ENCODE assay signal across 9 mouse cellular contexts in the genomic region with DNA sequence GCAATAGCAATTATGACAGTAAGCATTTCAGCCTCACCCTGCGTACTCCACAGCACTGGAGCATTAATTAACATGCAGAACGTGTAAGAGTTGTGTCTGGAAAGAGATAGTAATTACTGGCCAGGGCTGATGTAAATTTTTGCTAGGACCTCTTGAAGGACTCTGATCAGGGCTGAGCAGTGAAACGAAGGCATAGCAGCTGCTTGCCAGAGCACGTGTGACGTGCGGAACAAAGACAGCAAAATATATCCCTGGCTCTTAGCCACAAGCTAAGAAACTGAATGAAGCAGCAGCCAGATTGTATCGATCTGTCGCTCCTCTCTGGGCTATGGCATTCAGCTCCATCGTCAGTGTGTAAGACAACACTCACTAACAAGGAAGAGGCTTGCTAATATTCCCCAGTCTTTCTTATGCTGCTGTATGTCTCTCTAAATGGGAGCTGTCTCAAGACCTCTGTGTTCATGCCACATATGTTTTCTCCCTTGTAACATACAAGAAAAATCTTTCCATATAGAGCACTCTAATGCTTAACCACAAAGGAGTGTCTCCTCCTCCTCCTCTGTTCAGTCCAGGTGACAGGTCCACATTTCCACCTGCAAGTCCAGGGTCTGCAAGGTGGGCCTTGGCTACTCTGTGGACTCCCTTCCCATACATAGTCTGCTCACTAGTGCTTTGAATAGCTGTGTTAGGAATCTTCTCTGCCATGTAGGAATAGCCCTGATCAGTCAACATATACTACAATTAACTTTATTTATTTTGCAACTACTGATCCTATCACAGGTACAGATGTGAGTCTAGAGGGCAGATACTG. TPM values are rescaled to one million over a fixed set of nuclear protein-coding genes. Genes with fewer than 3 reads are reported as not detected.
DNase-seq lines count a peak whose midpoint lies in the region; ATAC-seq lines count a peak whose summit lies in the region.
"Had no signal": no experiment of that assay in that cellular context is flagged by ENCODE, and none has a peak within 500 bp of the region (broad histone marks: within the 10 kb centered on the region; RNA-seq: fewer than 3 reads in every experiment).

No protein-coding gene starts in this region.

- H3K27me3 ChIP-seq in forebrain, embryonic 11.5 days (ENCODE audit: control insufficient read depth, insufficient read depth, low read length) = no peaks in the 10 kb centered on the region
- no peaks in the 10 kb centered on the region for H3K27me3 ChIP-seq in forebrain, embryonic 10.5 days (ENCODE audit: poor library complexity, severe bottlenecking)
- no peaks in the 10 kb centered on the region for H3K27me3 ChIP-seq in midbrain, embryonic 11.5 days (ENCODE audit: control insufficient read depth, insufficient read depth, low read length)
- H3K27me3 ChIP-seq in midbrain, embryonic 10.5 days (ENCODE audit: low read depth, poor library complexity, severe bottlenecking) = no peaks in the 10 kb centered on the region
- H3K27me3 ChIP-seq in hindbrain, embryonic 14.5 days (ENCODE audit: control insufficient read depth, insufficient read depth, low read length) = no peaks in the 10 kb centered on the region

- H3K4me3 ChIP-seq in forebrain, embryonic 11.5 days (ENCODE audit: low read depth, low read length) = no peak overlapping the region
- H3K4me3 ChIP-seq in forebrain, embryonic 10.5 days = no peak overlapping the region
- no peak overlapping the region for H3K4me3 ChIP-seq in midbrain, embryonic 11.5 days (ENCODE audit: low read depth, low read length)
- H3K4me3 ChIP-seq in midbrain, embryonic 10.5 days = no peak overlapping the region
- no peak overlapping the region for H3K4me3 ChIP-seq in hindbrain, embryonic 14.5 days (replicated peaks; ENCODE audit: low read length)

- no peak for DNase-seq in forebrain, embryonic 11.5 days (ENCODE audit: low spot score)
- DNase-seq in forebrain, embryonic 10.5 days (ENCODE audit: extremely low spot score, low spot score) = no peak
- no peak for DNase-seq in midbrain, embryonic 11.5 days (ENCODE audit: low spot score, missing footprints)
- DNase-seq in midbrain, embryonic 10.5 days (ENCODE audit: low spot score) = no peak
- DNase-seq in hindbrain, embryonic 14.5 days (ENCODE audit: low spot score) = peak; percentile 61
- peak; percentile 54 for DNase-seq in naive thymus-derived CD4-positive, alpha-beta T cell, adult 2 months (ENCODE audit: low read depth)
- no peak for DNase-seq in testis, postnatal 10 days (ENCODE audit: low spot score)
- DNase-seq in embryo, embryonic 11 days = no peak
- DNase-seq: liver had no signal

- peak; percentile 84 for ATAC-seq in forebrain, embryonic 11.5 days (replicated peaks; ENCODE audit: low FRiP score)
- peak; percentile 61; the same call in 1 of the 2 replicates for ATAC-seq in midbrain, embryonic 11.5 days (ENCODE audit: low FRiP score)
- peak; percentile 90 for ATAC-seq in hindbrain, embryonic 14.5 days (ENCODE audit: low FRiP score)

- no peak overlapping the region for H3K4me2 ChIP-seq in forebrain, embryonic 11.5 days (ENCODE audit: low read depth, low read length, severe bottlenecking)
- H3K4me2 ChIP-seq in midbrain, embryonic 11.5 days = no peak overlapping the region
- peak overlapping the region; percentile 32 for H3K4me2 ChIP-seq in hindbrain, embryonic 14.5 days (replicated peaks)

- WGBS in forebrain, embryonic 11.5 days = 73% methylated on average over 9 of the region's 9 CpGs
- WGBS in forebrain, embryonic 10.5 days = 88% methylated on average over 9 of the region's 9 CpGs
- 77% methylated on average over 9 of the region's 9 CpGs for WGBS in midbrain, embryonic 11.5 days
- WGBS in midbrain, embryonic 10.5 days = 90% methylated on average over 9 of the region's 9 CpGs
- WGBS in hindbrain, embryonic 14.5 days = 32% methylated on average over 9 of the region's 9 CpGs

- H3K27ac ChIP-seq in forebrain, embryonic 11.5 days (ENCODE audit: low read depth, low read length) = 0 out of 2 replicates have a peak overlapping the region, but pooled peaks have one; percentile 0
- H3K27ac ChIP-seq in forebrain, embryonic 10.5 days = no peak overlapping the region
- H3K27ac ChIP-seq in midbrain, embryonic 11.5 days (ENCODE audit: low read depth, low read length) = no peak overlapping the region
- H3K27ac ChIP-seq in midbrain, embryonic 10.5 days (replicated peaks) = no peak overlapping the region
- peak overlapping the region; percentile 78 for H3K27ac ChIP-seq in hindbrain, embryonic 14.5 days

- no peak overlapping the region for H3K9ac ChIP-seq in forebrain, embryonic 11.5 days (ENCODE audit: low read length)
- no peak overlapping the region for H3K9ac ChIP-seq in midbrain, embryonic 11.5 days (ENCODE audit: low read length)
- H3K9ac ChIP-seq in hindbrain, embryonic 14.5 days = peak overlapping the region; percentile 17; the same call in 1 of the 2 replicates

- H3K36me3 ChIP-seq in forebrain, embryonic 11.5 days (ENCODE audit: control insufficient read depth, insufficient read depth, low read length) = no peaks in the 10 kb centered on the region
- H3K36me3 ChIP-seq in forebrain, embryonic 10.5 days (replicated peaks) = no peaks in the 10 kb centered on the region
- no peaks in the 10 kb centered on the region for H3K36me3 ChIP-seq in midbrain, embryonic 11.5 days (ENCODE audit: control insufficient read depth, insufficient read depth, low read length)
- H3K36me3 ChIP-seq in midbrain, embryonic 10.5 days = no peaks in the 10 kb centered on the region
- H3K36me3 ChIP-seq in hindbrain, embryonic 14.5 days (replicated peaks; ENCODE audit: control insufficient read depth, insufficient read depth) = no peaks in the 10 kb centered on the region

- H3K9me3 ChIP-seq in forebrain, embryonic 11.5 days (ENCODE audit: control insufficient read depth, low read length) = no peaks in the 10 kb centered on the region
- H3K9me3 ChIP-seq in forebrain, embryonic 10.5 days = no peaks in the 10 kb centered on the region
- no peaks in the 10 kb centered on the region for H3K9me3 ChIP-seq in midbrain, embryonic 11.5 days (ENCODE audit: control insufficient read depth, low read length)
- no peaks in the 10 kb centered on the region for H3K9me3 ChIP-seq in midbrain, embryonic 10.5 days (replicated peaks)
- H3K9me3 ChIP-seq in hindbrain, embryonic 14.5 days (ENCODE audit: control insufficient read depth, low read length) = no peaks in the 10 kb centered on the region

- H3K4me1 ChIP-seq in forebrain, embryonic 11.5 days (replicated peaks; ENCODE audit: control insufficient read depth, insufficient read depth, low read length) = 0 out of 2 replicates have a peak, but pooled peaks cover 2% of the 10 kb centered on the region
- H3K4me1 ChIP-seq in forebrain, embryonic 10.5 days = no peaks in the 10 kb centered on the region
- H3K4me1 ChIP-seq in midbrain, embryonic 11.5 days (ENCODE audit: control insufficient read depth, insufficient read depth, low read length) = no peaks in the 10 kb centered on the region
- no peaks in the 10 kb centered on the region for H3K4me1 ChIP-seq in midbrain, embryonic 10.5 days
- peaks cover 4% of the 10 kb centered on the region; the same call in 1 of the 2 replicates for H3K4me1 ChIP-seq in hindbrain, embryonic 14.5 days (replicated peaks; ENCODE audit: control insufficient read depth, insufficient read depth, low read length)

RNA-seq across cellular contexts. Expression of a gene that starts 20.7 kb away (rescaled TPM):
- 0.21 TPM in 1 of 2 replicates, not detected in the other for polyA plus RNA-seq in forebrain, embryonic 11.5 days (2014; fragmentation: Nextera tagmentation; extraction: Ambion mirVana)
- polyA plus RNA-seq in forebrain, embryonic 10.5 days (2016; fragmentation: Nextera tagmentation; extraction: Ambion mirVana) = 0.17 and 0.21 TPM in 2 replicates
- 0.34 TPM in 1 of 2 replicates, not detected in the other for polyA plus RNA-seq in midbrain, embryonic 11.5 days (2014; fragmentation: Nextera tagmentation; extraction: Ambion mirVana)
- 0.05 and 0.06 TPM in 2 replicates for polyA plus RNA-seq in midbrain, embryonic 10.5 days (2016; fragmentation: Nextera tagmentation; extraction: Ambion mirVana)
- 0.34 TPM in 1 of 2 replicates, not detected in the other for polyA plus RNA-seq in hindbrain, embryonic 14.5 days (2014; fragmentation: Nextera tagmentation; extraction: Ambion mirVana)

Comparison
In these comparisons a context has a peak if more than half of its experiments do, and no peak if none do; other contexts are left out.
1. H3K27ac ChIP-seq: peak in forebrain, embryonic 11.5 days (single experiment) and hindbrain, embryonic 14.5 days (single experiment); none in forebrain, embryonic 10.5 days (single experiment), midbrain, embryonic 11.5 days (single experiment) and midbrain, embryonic 10.5 days (single experiment).
2. DNase-seq: peak in hindbrain, embryonic 14.5 days (single experiment) and naive thymus-derived CD4-positive, alpha-beta T cell, adult 2 months (single experiment); none in forebrain, embryonic 11.5 days (single experiment), forebrain, embryonic 10.5 days (single experiment), midbrain, embryonic 11.5 days (single experiment), midbrain, embryonic 10.5 days (single experiment), testis, postnatal 10 days (single experiment) and embryo, embryonic 11 days (single experiment).
3. Peak in every context shown above with its lines, with median percentiles within 50 percentile points of each other: ATAC-seq.